Mouse (Mus musculus): ENCODE results near the gene Gm3476. TPM values are rescaled to one million over a fixed set of nuclear protein-coding genes. Genes with fewer than 3 reads are reported as not detected.

Gene Gm3476
- polyA plus RNA-seq (2012; rRNA removed) = not detected in 2 replicates

GRCm38 (mm10) chr14:6125707-6126106 lies at the start of gene Gm3476:
Gm3476 (minus strand) TSS chr14:6125807.

GRCm38 (mm10) chr14:6108272-6108925 lies 17.2 kb downstream of the Gm3476 start, which contains the start of gene Gm3468:
Gm3468 (minus strand) TSS chr14:6108665.

DNA sequence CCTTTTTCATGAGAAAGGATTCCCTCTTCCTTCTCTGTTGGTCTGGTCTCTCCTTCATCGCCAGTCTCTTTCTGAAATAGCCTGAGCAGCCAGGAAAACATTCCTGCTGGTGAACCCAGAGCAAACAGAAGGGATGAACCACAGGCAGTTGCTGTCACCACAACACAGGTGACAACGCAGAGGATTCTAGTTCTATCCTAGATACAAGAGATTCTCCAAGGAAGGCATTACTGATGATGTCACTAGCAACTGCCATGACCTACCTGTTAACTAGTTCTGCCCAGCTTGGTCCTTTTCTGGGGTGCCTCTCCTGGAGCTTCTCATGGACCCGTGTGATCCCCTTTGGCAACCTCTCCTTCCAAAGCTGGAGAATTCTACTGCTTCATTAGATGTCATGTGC lies 31.8 kb downstream of the Gm3476 start, which contains the start of gene Gm8206:
Gene Gm8206, minus strand, starts transcription at position 101 of the 400 bp plus-strand sequence.

GRCm38 (mm10) chr14:6058167-6058566 lies 67.4 kb downstream of the Gm3476 start, which contains the start of gene Gm6337:
Gm6337 (minus strand) TSS chr14:6058267.

Other genes with a start within 250 kb of the Gm3476 start
- gene Gm8237, start 245.4 kb downstream of the Gm3476 start, polyA plus RNA-seq (2012; rRNA removed) = 0.07 and 0.16 TPM in 2 replicates
- gene Gm3248, start 164.1 kb downstream of the Gm3476 start, polyA plus RNA-seq (2012; rRNA removed) = 0.26 and 0.80 TPM in 2 replicates
- gene Gm3453, start 146.7 kb downstream of the Gm3476 start, polyA plus RNA-seq (2012; rRNA removed) = not detected in 2 replicates
- gene Gm6337, start 67.5 kb downstream of the Gm3476 start, polyA plus RNA-seq (2012; rRNA removed) = not detected in 2 replicates
- gene Gm8206, start 31.9 kb downstream of the Gm3476 start, polyA plus RNA-seq (2012; rRNA removed) = 1.1 TPM in 2 replicates
- gene Gm3468, start 17.1 kb downstream of the Gm3476 start, polyA plus RNA-seq (2012; rRNA removed) = 3.0 and 6.8 TPM in 2 replicates
- not detected in 2 replicates for gene Gm21560, start 93.5 kb upstream of the Gm3476 start, polyA plus RNA-seq (2012; rRNA removed)
- 0.83 and 1.4 TPM in 2 replicates for gene Gm3411, start 161.4 kb upstream of the Gm3476 start, polyA plus RNA-seq (2012; rRNA removed)
- not detected in 2 replicates for gene Gm21103, start 179.0 kb upstream of the Gm3476 start, polyA plus RNA-seq (2012; rRNA removed)
- gene Gm3618, start 217.9 kb upstream of the Gm3476 start, polyA plus RNA-seq (2012; rRNA removed) = not detected in 2 replicates